Mouse (Mus musculus) liver, embryonic 14.5 days (tissue): ENCODE measurements around the gene Sumf1.

Source experiments
- CTCF ChIP-seq: IDR thresholded peaks from 2 replicates; pipeline ENCODE4 v1.5.1; 2016; ENCODE audit warnings: antibody characterized with exemption, low read depth, control low read depth
- EP300 ChIP-seq: IDR thresholded peaks from 2 replicates; pipeline ENCODE4 v1.6.1; 2016; ENCODE audit warnings: antibody characterized with exemption, low read depth

DNA sequence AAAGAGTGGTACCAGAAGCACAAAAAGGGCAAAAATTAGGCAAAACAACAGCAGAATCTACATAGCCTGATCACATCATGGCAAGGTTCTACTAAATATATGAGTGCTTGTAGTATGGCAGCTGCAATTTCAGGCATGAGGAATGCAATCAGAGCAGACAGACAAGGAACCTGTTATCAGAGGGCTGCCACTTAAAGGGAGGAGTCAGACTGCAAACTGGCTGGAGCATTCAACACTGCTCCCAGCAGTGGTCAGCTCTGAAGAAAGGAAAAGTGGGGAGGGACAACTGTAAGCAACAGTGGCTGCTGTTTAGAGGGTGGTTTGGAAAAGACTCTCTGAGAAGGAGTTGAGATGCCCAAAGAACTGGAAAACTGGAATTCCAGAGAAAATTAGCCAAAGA is 73.7 kb downstream of the Sumf1 start:
- TF ChIP-seq CTCF (no peak), EP300 (no peak)
